Mouse (Mus musculus) neural tube, embryonic 13.5 days (tissue): ENCODE results near the gene Ext2. TPM values are rescaled to one million over a fixed set of nuclear protein-coding genes. Genes with fewer than 3 reads are reported as not detected.

Experiments used
- ATAC-seq: fragments of 200-750 bp; cut with Nextera tagmentation; 2 replicates; pipeline ENCODE4 v1.8.0; 2017; ENCODE audit warnings: low read depth, mild to moderate bottlenecking, moderate TSS enrichment, moderate library complexity
- H3K27ac ChIP-seq: fragments of 300-500 bp; sonication (generic); replicated peaks from 2 replicates; pipeline ENCODE4 v1.5.1; 2015; ENCODE audit warnings: moderate library complexity, mild to moderate bottlenecking, inconsistent platforms
- H3K27me3 ChIP-seq: fragments of 300-500 bp; sonication (generic); 2 replicates; pipeline ENCODE4 v1.6.1; 2015; ENCODE audit warnings: mild to moderate bottlenecking, inconsistent platforms
- H3K36me3 ChIP-seq: fragments of 300-500 bp; sonication (generic); 2 replicates; pipeline ENCODE4 v1.6.1; 2015; ENCODE audit warnings: mild to moderate bottlenecking, inconsistent platforms
- H3K4me1 ChIP-seq: fragments of 300-500 bp; sonication (generic); replicated peaks from 2 replicates; pipeline ENCODE4 v1.6.1; 2015; ENCODE audit warnings: inconsistent platforms
- H3K4me2 ChIP-seq: fragments of 300-500 bp; sonication (generic); 2 replicates; pipeline ENCODE4 v1.6.1; 2015; ENCODE audit warnings: inconsistent platforms, mild to moderate bottlenecking, moderate library complexity
- H3K4me3 ChIP-seq: fragments of 300-500 bp; sonication (generic); 2 replicates; pipeline ENCODE4 v1.5.1; 2015; ENCODE audit warnings: mild to moderate bottlenecking, inconsistent platforms
- H3K9ac ChIP-seq: fragments of 300-500 bp; sonication (generic); 2 replicates; pipeline ENCODE4 v1.6.1; 2015; ENCODE audit warnings: moderate library complexity, mild to moderate bottlenecking, inconsistent platforms
- H3K9me3 ChIP-seq: fragments of 300-500 bp; sonication (generic); 2 replicates; pipeline ENCODE4 v1.6.1; 2016; ENCODE audit warnings: inconsistent platforms
- WGBS: fragments of 180-500 bp; shearing (Covaris S2); methylation state at CpG from one replicate; pipeline ENCODE4 v1.1.7; 2015; 5-methylcytosine and 5-hydroxymethylcytosine counted together
- polyA plus RNA-seq: library from polyadenylated mRNA; unstranded; fragments of >200 nt; fragmentation: Nextera tagmentation; extraction: Ambion mirVana; gene quantifications from 2 replicates; pipeline ENCODE4 v1.2.1, GENCODE M21; 2015

Ext2 gene
- polyA plus RNA-seq, 1 experiment from 2014 or later = 71.4 TPM

DNA sequence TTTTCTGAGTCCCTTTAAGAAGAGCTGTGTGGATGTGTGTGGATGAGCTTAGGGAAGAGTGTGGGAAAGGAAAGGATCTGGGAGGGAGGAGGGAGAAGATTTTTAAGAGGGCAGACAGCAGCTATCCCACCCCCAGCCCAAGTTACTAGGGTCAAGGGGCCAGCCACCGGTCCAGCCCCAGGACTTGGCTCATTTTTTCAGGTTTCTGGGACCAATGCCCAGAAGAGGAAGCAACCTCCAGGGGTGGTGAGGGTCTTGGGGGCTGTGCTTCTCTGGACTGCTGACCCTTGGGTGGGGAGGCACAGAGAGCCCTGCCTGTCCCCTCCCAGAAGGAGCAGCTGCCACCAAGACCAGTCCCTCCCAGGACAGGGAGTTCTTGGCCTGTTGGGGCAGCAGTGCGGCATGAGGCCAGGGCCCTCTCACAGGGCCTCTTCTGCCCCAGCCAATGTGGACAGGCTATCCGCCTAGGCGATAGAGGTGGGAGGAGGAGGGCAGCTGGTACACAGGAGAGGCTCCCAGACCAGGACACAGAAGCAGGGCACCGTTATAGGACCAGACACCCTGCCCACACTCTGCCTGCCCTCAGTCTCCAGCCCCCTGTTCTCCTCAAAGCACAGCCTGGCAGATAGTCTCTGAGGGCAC is 203.0 kb downstream of the Ext2 start:
- H3K9me3 ChIP-seq = no peaks in the 10 kb centered on the region
- no peak overlapping the region for H3K4me3 ChIP-seq
- H3K27ac ChIP-seq = no peak overlapping the region
- peaks cover 11% of the 10 kb centered on the region; the same call in 1 of the 2 replicates for H3K27me3 ChIP-seq
- no peaks in the 10 kb centered on the region for H3K36me3 ChIP-seq
- peaks cover 4% of the 10 kb centered on the region; the same call in 1 of the 2 replicates for H3K4me1 ChIP-seq
- peak; percentile 23; the same call in 1 of the 2 replicates for ATAC-seq
- H3K4me2 ChIP-seq = no peak overlapping the region
- H3K9ac ChIP-seq = no peak overlapping the region
- WGBS = 52% methylated on average over 5 of the region's 5 CpGs

- H3K27me3 ChIP-seq = peaks cover 11% of the 10 kb centered on the region; the same call in 1 of the 2 replicates
- no peak for ATAC-seq
- no peaks in the 10 kb centered on the region for H3K36me3 ChIP-seq
- H3K4me1 ChIP-seq = peaks cover 4% of the 10 kb centered on the region; the same call in 1 of the 2 replicates
- no peak overlapping the region for H3K27ac ChIP-seq
- no peak overlapping the region for H3K4me2 ChIP-seq
- H3K9me3 ChIP-seq = no peaks in the 10 kb centered on the region
- 54% methylated on average over 19 of the region's 19 CpGs for WGBS
- no peak overlapping the region for H3K4me3 ChIP-seq
- no peak overlapping the region for H3K9ac ChIP-seq
These were observed 203.7 kb downstream of the Ext2 start for GRCm38 (mm10) chr2:93618447-93619199.

DNA sequence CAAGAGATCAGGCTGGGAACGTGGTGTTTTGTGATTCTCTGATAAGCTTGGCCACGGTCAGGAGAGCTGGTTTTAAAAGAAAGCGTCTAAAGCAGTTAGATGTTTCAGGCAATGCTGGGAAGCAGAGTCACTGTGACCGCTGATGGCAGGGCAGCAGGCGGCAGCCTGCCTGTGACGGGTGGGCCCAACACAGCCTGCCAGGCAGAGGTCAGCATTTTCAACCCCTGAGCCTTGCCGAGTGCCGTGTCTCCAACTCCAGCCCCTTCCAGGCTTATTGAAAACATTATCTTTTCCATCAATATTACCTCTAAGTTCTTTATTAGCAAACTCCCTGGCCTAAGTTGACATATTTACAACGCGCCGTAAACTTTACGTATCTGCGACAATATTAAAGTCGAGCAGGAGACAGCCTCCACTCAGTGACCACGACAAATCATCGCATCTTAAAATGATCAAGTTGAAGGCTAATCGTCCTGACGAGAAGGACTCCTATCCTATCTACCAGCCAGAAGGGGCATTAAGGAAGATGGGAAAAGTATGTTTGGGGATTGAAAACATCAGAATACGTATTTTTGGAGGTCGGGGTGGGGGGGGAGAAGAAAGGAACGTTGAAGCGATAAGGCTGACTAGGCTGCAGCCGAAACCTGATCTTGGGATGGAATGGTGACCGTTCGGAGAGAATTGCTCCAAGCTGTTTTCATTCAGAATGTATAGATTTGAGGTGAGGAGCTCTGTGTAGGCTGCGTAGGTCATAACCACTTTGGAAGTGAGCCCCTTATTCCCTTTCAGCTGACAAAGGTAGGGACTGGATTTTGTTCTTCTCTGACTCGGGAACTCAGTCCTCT is 206.3 kb downstream of the Ext2 start:
- no peak for ATAC-seq
- Histone ChIP-seq H3K4me2 (no peak overlapping the region), H3K27ac (no peak overlapping the region), H3K4me1 (peaks cover 4% of the 10 kb centered on the region; the same call in 1 of the 2 replicates), H3K9ac (no peak overlapping the region), H3K27me3 (peaks cover 11% of the 10 kb centered on the region; the same call in 1 of the 2 replicates), H3K4me3 (no peak overlapping the region), H3K36me3 (no peaks in the 10 kb centered on the region), H3K9me3 (no peaks in the 10 kb centered on the region)
- 60% methylated on average over 27 of the region's 27 CpGs for WGBS

DNA sequence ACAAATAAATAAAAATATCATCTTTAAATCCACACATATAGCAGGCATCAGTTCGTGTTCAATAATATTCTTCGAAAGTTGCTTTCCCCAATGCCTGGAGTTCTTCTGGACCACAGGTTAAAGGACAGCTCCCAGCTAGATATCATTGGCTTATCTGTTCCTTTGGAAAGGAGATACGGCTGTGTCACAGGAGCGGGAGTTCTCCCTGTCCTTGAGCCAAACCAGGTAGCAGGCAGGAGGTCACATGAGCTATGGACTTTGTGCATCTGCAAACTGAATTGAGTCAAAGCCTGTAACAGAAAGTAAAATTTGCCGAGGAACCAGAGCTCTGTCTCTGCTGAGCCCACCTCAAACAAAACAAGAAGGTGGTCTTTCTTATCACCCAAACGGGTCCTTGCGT is 209.3 kb downstream of the Ext2 start:
- Histone ChIP-seq H3K4me1 (peaks cover 4% of the 10 kb centered on the region; the same call in 1 of the 2 replicates), H3K9ac (no peak overlapping the region), H3K27ac (no peak overlapping the region), H3K4me3 (no peak overlapping the region), H3K9me3 (no peaks in the 10 kb centered on the region), H3K4me2 (no peak overlapping the region), H3K36me3 (no peaks in the 10 kb centered on the region), H3K27me3 (no peaks in the 10 kb centered on the region; the same call in 1 of the 2 replicates)
- no peak for ATAC-seq
- 91% methylated on average over 7 of the region's 7 CpGs for WGBS

Other genes with a start within 250 kb of the Ext2 start
- 0.10 and 0.19 TPM in 2 replicates for gene Alx4, start 180.2 kb downstream of the Ext2 start, polyA plus RNA-seq
- gene Accs, start 27.4 kb upstream of the Ext2 start, polyA plus RNA-seq = 5.1 and 7.1 TPM in 2 replicates
- gene Accsl, start 46.6 kb upstream of the Ext2 start, polyA plus RNA-seq = 0.08 TPM in 1 of 2 replicates, not detected in the other
- gene Gm13889, start 134.6 kb upstream of the Ext2 start, polyA plus RNA-seq = 10.7 and 11.0 TPM in 2 replicates
- gene Gm27027, start 173.8 kb upstream of the Ext2 start, polyA plus RNA-seq = not detected in 2 replicates
- 43.4 and 43.8 TPM in 2 replicates for gene Alkbh3, start 188.2 kb upstream of the Ext2 start, polyA plus RNA-seq